ENCODE assay signal across 8 mouse cellular contexts in the genomic region with DNA sequence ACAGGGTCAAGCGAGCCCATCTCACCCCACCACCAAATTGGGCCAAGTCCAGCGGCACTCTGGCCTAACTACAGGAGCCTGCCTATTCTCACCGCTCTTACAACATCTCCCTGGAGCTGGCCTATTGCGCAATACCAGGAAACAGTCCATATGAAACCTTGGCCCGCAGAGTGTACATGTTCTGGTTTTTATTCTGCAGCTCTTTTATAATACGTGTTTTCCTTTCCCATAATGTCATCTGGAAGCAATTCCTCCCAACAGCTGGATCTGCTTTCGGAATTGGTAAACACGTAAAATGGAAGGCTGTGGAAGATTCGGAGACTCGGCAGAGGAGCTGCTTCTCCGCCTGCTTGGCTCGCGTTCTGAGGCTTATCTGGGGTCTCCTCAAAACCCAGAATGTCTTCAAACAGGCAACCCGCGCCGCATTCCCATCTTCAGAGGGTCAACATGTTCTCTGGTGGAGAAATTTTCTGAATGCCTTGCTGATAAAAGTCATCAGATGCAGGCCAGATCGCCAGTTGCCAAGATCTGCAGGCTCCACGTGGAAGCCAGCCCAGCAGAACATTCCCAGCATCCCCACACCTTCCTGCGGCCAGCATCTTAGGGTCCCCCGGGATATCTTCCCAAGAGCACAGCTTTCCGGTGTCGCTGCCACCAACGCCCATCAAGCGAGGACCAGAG.
A peak's percentile ranks its signal among the peaks of the same experiment; 100 is the strongest.
DNase-seq lines count a peak whose midpoint lies in the region; ATAC-seq lines count a peak whose summit lies in the region.

No protein-coding gene starts in this region.

- no peaks in the 10 kb centered on the region for H3K36me3 ChIP-seq in heart, embryonic 16.5 days (ENCODE audit: control insufficient read depth, insufficient read depth)
- H3K36me3 ChIP-seq in limb, embryonic 13.5 days: no peaks in the 10 kb centered on the region
- H3K36me3 ChIP-seq in midbrain, embryonic 14.5 days (ENCODE audit: control insufficient read depth, insufficient read depth, low read length): no peaks in the 10 kb centered on the region

- H3K27me3 ChIP-seq in heart, embryonic 16.5 days (ENCODE audit: control insufficient read depth, insufficient read depth, low read length): no peaks in the 10 kb centered on the region
- no peaks in the 10 kb centered on the region for H3K27me3 ChIP-seq in limb, embryonic 13.5 days
- no peaks in the 10 kb centered on the region for H3K27me3 ChIP-seq in midbrain, embryonic 14.5 days (ENCODE audit: control insufficient read depth, insufficient read depth, low read length)

- H3K4me1 ChIP-seq in heart, embryonic 16.5 days (ENCODE audit: control insufficient read depth, insufficient read depth, low read length): peaks cover 29% of the 10 kb centered on the region
- peaks cover 30% of the 10 kb centered on the region for H3K4me1 ChIP-seq in limb, embryonic 13.5 days
- no peaks in the 10 kb centered on the region for H3K4me1 ChIP-seq in midbrain, embryonic 14.5 days (ENCODE audit: control insufficient read depth, insufficient read depth, low read length)

- H3K9me3 ChIP-seq in heart, embryonic 16.5 days (replicated peaks; ENCODE audit: control insufficient read depth, low read length): no peaks in the 10 kb centered on the region
- H3K9me3 ChIP-seq in limb, embryonic 13.5 days: no peaks in the 10 kb centered on the region
- no peaks in the 10 kb centered on the region for H3K9me3 ChIP-seq in midbrain, embryonic 14.5 days (ENCODE audit: control insufficient read depth, low read length)

- DNase-seq in cerebellum, postnatal 10 days: peak; percentile 34 to 39
- no peak for DNase-seq in cerebellum, adult 9-11 months
- peak; percentile 49 for DNase-seq in ovary, postnatal 14 days (ENCODE audit: low spot score)
- DNase-seq in left cerebral cortex, adult 8-10 months (ENCODE audit: low spot score in 2 of 2): no peak
- no peak for DNase-seq in midbrain, embryonic 14.5 days

- H3K27ac ChIP-seq in heart, embryonic 16.5 days (ENCODE audit: low read length): peak overlapping the region; percentile 80
- H3K27ac ChIP-seq in limb, embryonic 13.5 days: peak overlapping the region; percentile 91
- H3K27ac ChIP-seq in midbrain, embryonic 14.5 days (replicated peaks; ENCODE audit: low read depth, low read length): no peak overlapping the region

- WGBS in heart, embryonic 16.5 days: 50% methylated on average over 24 of the region's 24 CpGs
- WGBS in limb, embryonic 13.5 days: 34% methylated on average over 24 of the region's 24 CpGs
- WGBS in midbrain, embryonic 14.5 days: 90% methylated on average over 24 of the region's 24 CpGs

- peak; percentile 70 for ATAC-seq in common myeloid progenitor, adult 5-6 weeks (replicated peaks; ENCODE audit: low read depth, poor library complexity, severe bottlenecking)
- ATAC-seq in heart, embryonic 16.5 days (replicated peaks; ENCODE audit: extremely low read depth, insufficient read depth, low FRiP score): 0 out of 2 replicates have a peak, but pooled peaks have one; percentile 67
- ATAC-seq in limb, embryonic 13.5 days (ENCODE audit: low FRiP score, low read depth): peak; percentile 91
- no peak for ATAC-seq in midbrain, embryonic 14.5 days (ENCODE audit: low FRiP score, low TSS enrichment)

- no peak overlapping the region; the same call in 1 of the 2 replicates for H3K4me3 ChIP-seq in heart, embryonic 16.5 days (ENCODE audit: low read length)
- H3K4me3 ChIP-seq in limb, embryonic 13.5 days: peak overlapping the region; percentile 0; the same call in 1 of the 2 replicates
- H3K4me3 ChIP-seq in midbrain, embryonic 14.5 days (replicated peaks; ENCODE audit: low read depth, low read length): no peak overlapping the region

- H3K9ac ChIP-seq in heart, embryonic 16.5 days (ENCODE audit: low read length): no peak overlapping the region
- H3K9ac ChIP-seq in limb, embryonic 13.5 days: no peak overlapping the region
- no peak overlapping the region for H3K9ac ChIP-seq in midbrain, embryonic 14.5 days (replicated peaks; ENCODE audit: low read length)

- peak overlapping the region; percentile 40; the same call in 1 of the 2 replicates for H3K4me2 ChIP-seq in heart, embryonic 16.5 days (ENCODE audit: low read depth, low read length)
- H3K4me2 ChIP-seq in limb, embryonic 13.5 days (replicated peaks): peak overlapping the region; percentile 48
- H3K4me2 ChIP-seq in midbrain, embryonic 14.5 days (ENCODE audit: low read length): no peak overlapping the region

Comparison
In these comparisons a context has a peak if more than half of its experiments do, and no peak if none do; other contexts are left out.
1. DNase-seq: peak in cerebellum, postnatal 10 days (2 of 2) and ovary, postnatal 14 days (single experiment); none in cerebellum, adult 9-11 months (single experiment), left cerebral cortex, adult 8-10 months (0 of 2) and midbrain, embryonic 14.5 days (single experiment).